Mouse (Mus musculus) thymus, adult 2 months (tissue): ENCODE data around the gene Rtn1. TPM values are rescaled to one million over a fixed set of nuclear protein-coding genes. Genes with fewer than 3 reads are reported as not detected.

Experiments
- DNase-seq: peaks from one replicate; pipeline ENCODE4 v3.0.0; 2021
- H3K27ac ChIP-seq: fragments of 200-500 bp; 2 replicates; pipeline ENCODE4 v1.5.1; 2012; ENCODE audit warnings: low read length, control low read depth; ENCODE audit not compliant: control insufficient read depth, insufficient read depth
- H3K27me3 ChIP-seq: fragments of 200-500 bp; 2 replicates; pipeline ENCODE4 v1.6.1; 2012; ENCODE audit warnings: mild to moderate bottlenecking, low read length, moderate library complexity, mixed read lengths; ENCODE audit not compliant: control insufficient read depth, insufficient read depth
- H3K36me3 ChIP-seq: fragments of 200-500 bp; 2 replicates; pipeline ENCODE4 v1.6.1; 2012; ENCODE audit warnings: mild to moderate bottlenecking, low read length, moderate library complexity; ENCODE audit not compliant: control insufficient read depth, insufficient read depth
- H3K4me1 ChIP-seq: fragments of 200-500 bp; replicated peaks from 2 replicates; pipeline ENCODE4 v1.6.1; 2012; ENCODE audit warnings: low read length; ENCODE audit not compliant: control insufficient read depth, insufficient read depth
- H3K4me3 ChIP-seq: fragments of 200-500 bp; 2 replicates; pipeline ENCODE4 v1.5.1; 2012; ENCODE audit warnings: mild to moderate bottlenecking, low read length, control low read depth, moderate library complexity; ENCODE audit not compliant: control insufficient read depth, insufficient read depth
- CTCF ChIP-seq: fragments of 200-500 bp; IDR thresholded peaks from 2 replicates; pipeline ENCODE4 v1.5.1; 2012; ENCODE audit warnings: mild to moderate bottlenecking, control low read depth, low read length, moderate library complexity, borderline replicate concordance; ENCODE audit not compliant: control insufficient read depth, poor library complexity, insufficient read depth; ENCODE audit errors: extremely low read depth
- POLR2A ChIP-seq: fragments of 200-500 bp; IDR thresholded peaks from 2 replicates; pipeline ENCODE4 v1.6.1; 2012; ENCODE audit warnings: mild to moderate bottlenecking, low read length, control low read depth, moderate library complexity; ENCODE audit not compliant: control insufficient read depth, poor library complexity, insufficient read depth; ENCODE audit errors: extremely low read depth
- WGBS: fragments of 180-500 bp; shearing (Covaris S2); methylation state at CpG from one replicate; pipeline ENCODE4 v1.1.7; 2018; 5-methylcytosine and 5-hydroxymethylcytosine counted together
- polyA plus RNA-seq: library from polyadenylated mRNA; depleted of rRNA; stranded (reverse); fragments of >200 nt; gene quantifications from 2 replicates; pipeline ENCODE4 v1.2.3, GENCODE M21; 2012

Gene Rtn1
- polyA plus RNA-seq, 1 experiment: 1.6 TPM

GRCm38 (mm10) chr12:72225371-72225770 lies 183.5 kb downstream of the Rtn1 start:
- 96% methylated on average over 3 of the region's 3 CpGs for WGBS
- Histone ChIP-seq H3K4me3 (no peak overlapping the region), H3K36me3 (no peaks in the 10 kb centered on the region), H3K27ac (no peak overlapping the region), H3K27me3 (no peaks in the 10 kb centered on the region), H3K4me1 (no peaks in the 10 kb centered on the region)
- DNase-seq: no peak
- TF ChIP-seq POLR2A: no peak
- TF ChIP-seq CTCF: no peak

DNA sequence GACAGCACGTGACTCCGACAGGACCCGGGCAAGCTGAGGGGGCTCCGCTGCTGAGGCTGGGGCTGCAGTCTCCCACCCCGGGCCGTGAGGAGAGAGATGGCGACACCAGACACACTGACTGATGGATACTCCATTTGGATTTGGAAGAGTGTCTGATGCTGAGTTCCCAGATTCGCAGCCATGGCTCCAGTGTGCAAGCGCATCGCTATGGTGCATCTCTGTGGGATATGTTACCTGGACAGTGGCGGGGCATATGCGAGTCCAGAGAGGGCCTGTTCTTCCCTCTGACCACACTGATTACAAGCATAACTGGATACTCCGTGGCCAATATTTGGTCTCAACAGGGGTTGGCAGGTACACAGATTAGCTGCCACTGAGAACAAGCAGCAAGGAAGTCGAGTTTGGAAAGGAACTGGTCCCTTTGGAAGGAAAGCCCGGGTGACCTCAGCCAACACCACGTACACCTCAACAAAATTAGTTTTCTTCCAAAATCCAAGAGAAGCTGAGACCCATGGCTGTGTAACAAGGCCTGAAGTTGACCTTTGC lies 185.2 kb downstream of the Rtn1 start:
- no peaks in the 10 kb centered on the region for H3K27me3 ChIP-seq
- H3K4me3 ChIP-seq: no peak overlapping the region
- TF ChIP-seq CTCF: no peak
- TF ChIP-seq POLR2A: no peak
- no peaks in the 10 kb centered on the region for H3K36me3 ChIP-seq
- DNase-seq: no peak
- no peaks in the 10 kb centered on the region for H3K4me1 ChIP-seq
- WGBS: 95% methylated on average over 16 of the region's 16 CpGs
- H3K27ac ChIP-seq: no peak overlapping the region

DNA sequence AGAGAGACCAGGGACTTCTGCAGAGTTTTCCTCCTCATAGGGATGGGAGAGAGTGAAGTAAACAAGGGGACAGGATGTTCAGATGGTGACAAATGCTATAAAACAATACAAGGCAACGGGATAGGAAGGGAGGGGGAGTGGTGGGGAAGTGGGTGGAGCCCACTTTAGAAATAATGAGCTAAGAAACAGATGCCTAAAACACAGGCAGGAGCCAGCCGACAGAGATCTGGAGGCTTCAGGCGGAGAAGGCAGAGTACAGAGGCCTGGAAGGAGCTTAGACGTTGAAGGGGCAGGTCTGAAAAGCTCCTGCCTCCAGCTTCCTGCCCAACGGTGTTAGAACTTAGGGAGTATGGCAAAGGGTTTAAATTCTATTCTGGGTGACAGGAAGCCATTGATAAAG lies 195.3 kb downstream of the Rtn1 start:
- WGBS: 32% methylated on average over 5 of the region's 5 CpGs
- Histone ChIP-seq H3K4me3 (no peak overlapping the region), H3K27ac (no peak overlapping the region), H3K4me1 (no peaks in the 10 kb centered on the region), H3K27me3 (no peaks in the 10 kb centered on the region), H3K36me3 (no peaks in the 10 kb centered on the region)
- no peak for TF ChIP-seq POLR2A
- no peak for TF ChIP-seq CTCF
- no peak for DNase-seq

- Histone ChIP-seq H3K4me1 (no peaks in the 10 kb centered on the region), H3K4me3 (no peak overlapping the region), H3K27ac (no peak overlapping the region), H3K36me3 (no peaks in the 10 kb centered on the region), H3K27me3 (no peaks in the 10 kb centered on the region)
- TF ChIP-seq POLR2A (no peak), CTCF (no peak)
- DNase-seq: no peak
- WGBS: 89% methylated on average over 3 of the region's 3 CpGs
These were observed 208.0 kb downstream of the Rtn1 start for GRCm38 (mm10) chr12:72200828-72201227.

DNA sequence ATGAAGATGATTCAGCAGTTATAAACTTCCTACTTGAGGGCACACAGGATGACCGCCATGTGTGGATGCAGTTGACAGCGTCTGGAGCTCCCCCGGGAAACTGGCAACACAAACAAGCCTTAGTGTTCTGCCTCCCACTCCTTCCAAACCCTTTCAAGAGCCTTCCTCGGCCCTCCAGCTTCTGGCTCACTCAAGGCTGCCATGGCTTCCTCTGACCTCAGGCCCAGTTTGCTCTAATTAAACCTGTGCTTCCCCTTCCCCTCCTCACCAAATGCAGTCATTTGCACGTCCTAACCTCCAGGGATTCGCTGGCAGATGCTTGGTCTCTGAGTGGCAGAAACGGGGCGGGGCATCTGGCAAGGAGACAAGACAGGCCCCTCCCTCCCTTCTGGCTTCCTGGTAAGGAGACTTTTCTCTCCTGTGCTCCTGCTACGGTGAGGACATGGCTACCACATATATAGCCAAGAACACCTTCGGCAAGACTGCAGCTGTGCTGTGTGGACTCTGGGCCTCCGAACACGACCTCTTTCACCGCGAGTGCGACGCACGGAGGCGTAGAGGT lies 210.8 kb downstream of the Rtn1 start:
- no peaks in the 10 kb centered on the region for H3K27me3 ChIP-seq
- no peak for DNase-seq
- TF ChIP-seq POLR2A (no peak), CTCF (no peak)
- no peaks in the 10 kb centered on the region for H3K36me3 ChIP-seq
- no peaks in the 10 kb centered on the region for H3K4me1 ChIP-seq
- 70% methylated on average over 18 of the region's 18 CpGs for WGBS
- H3K4me3 ChIP-seq: no peak overlapping the region
- H3K27ac ChIP-seq: no peak overlapping the region

- DNase-seq: no peak
- no peak for TF ChIP-seq POLR2A
- TF ChIP-seq CTCF: no peak
These were observed 211.4 kb downstream of the Rtn1 start for GRCm38 (mm10) chr12:72197434-72197833.

GRCm38 (mm10) chr12:72184929-72185328 lies 223.9 kb downstream of the Rtn1 start, which contains the start of gene Ccdc175:
Gene Ccdc175, minus strand, starts transcription at chr12:72185029.
- no peak within 1 kb of the TSS for H3K4me3 ChIP-seq
- no peaks in the 10 kb centered on the region for H3K36me3 ChIP-seq
- 84% methylated on average over 12 of the region's 12 CpGs for WGBS
- no peak within 1 kb of the TSS for H3K27ac ChIP-seq
- no peak for DNase-seq
- H3K27me3 ChIP-seq: no peaks in the 10 kb centered on the region
- H3K4me1 ChIP-seq: no peaks in the 10 kb centered on the region
- TF ChIP-seq POLR2A (no peak), CTCF (no peak)

More at GRCm38 (mm10) chr12:72197434-72197833, 211.4 kb downstream of the Rtn1 start:
- H3K36me3 ChIP-seq: no peaks in the 10 kb centered on the region
- no peak overlapping the region for H3K27ac ChIP-seq
- no peak overlapping the region for H3K4me3 ChIP-seq
- H3K4me1 ChIP-seq: no peaks in the 10 kb centered on the region
- no peaks in the 10 kb centered on the region for H3K27me3 ChIP-seq
- 77% methylated on average over 7 of the region's 7 CpGs for WGBS
